Mouse (Mus musculus) heart, embryonic 16.5 days (tissue): ENCODE results near the gene Twist1. TPM values are rescaled to one million over a fixed set of nuclear protein-coding genes. Genes with fewer than 3 reads are reported as not detected.

Experiments
- ATAC-seq: fragments of 200-750 bp; cut with Nextera tagmentation; replicated peaks from 2 replicates; pipeline ENCODE4 v1.8.0; 2017; ENCODE audit warnings: moderate number of reproducible peaks; ENCODE audit not compliant: insufficient read depth, low FRiP score; ENCODE audit errors: extremely low read depth
- H3K27ac ChIP-seq: fragments of 300-500 bp; sonication (generic); 2 replicates; pipeline ENCODE4 v1.5.1; 2014; ENCODE audit warnings: mild to moderate bottlenecking, low read length, control low read depth, moderate library complexity
- H3K27me3 ChIP-seq: fragments of 300-500 bp; sonication (generic); 2 replicates; pipeline ENCODE4 v1.6.1; 2014; ENCODE audit warnings: low read length, mixed read lengths; ENCODE audit not compliant: control insufficient read depth, insufficient read depth
- H3K36me3 ChIP-seq: fragments of 300-500 bp; sonication (generic); 2 replicates; pipeline ENCODE4 v1.6.1; 2014; ENCODE audit not compliant: control insufficient read depth, insufficient read depth
- H3K4me1 ChIP-seq: fragments of 300-500 bp; sonication (generic); 2 replicates; pipeline ENCODE4 v1.6.1; 2014; ENCODE audit warnings: low read length, mixed read lengths; ENCODE audit not compliant: control insufficient read depth, insufficient read depth
- H3K4me2 ChIP-seq: fragments of 300-500 bp; sonication (generic); 2 replicates; pipeline ENCODE4 v1.6.1; 2014; ENCODE audit warnings: low read depth, mild to moderate bottlenecking, control low read depth, low read length
- H3K4me3 ChIP-seq: fragments of 300-500 bp; sonication (generic); 2 replicates; pipeline ENCODE4 v1.5.1; 2014; ENCODE audit warnings: mild to moderate bottlenecking, control low read depth, low read length
- H3K9ac ChIP-seq: fragments of 300-500 bp; sonication (generic); 2 replicates; pipeline ENCODE4 v1.6.1; 2014; ENCODE audit warnings: low read length, control low read depth
- H3K9me3 ChIP-seq: fragments of 300-500 bp; sonication (generic); replicated peaks from 2 replicates; pipeline ENCODE4 v1.6.1; 2016; ENCODE audit warnings: low read length; ENCODE audit not compliant: control insufficient read depth
- WGBS: fragments of 180-500 bp; shearing (Covaris S2); extraction: QIAGEN DNeasy Blood & Tissue Kit; methylation state at CpG from one replicate; pipeline ENCODE4 v1.1.7; 2014; 5-methylcytosine and 5-hydroxymethylcytosine counted together
- polyA plus RNA-seq: library from polyadenylated mRNA; unstranded; fragments of >200 nt; fragmentation: Nextera tagmentation; extraction: Ambion mirVana; gene quantifications from 2 replicates; pipeline ENCODE4 v1.2.1, GENCODE M21; 2015

The Twist1 gene
- polyA plus RNA-seq, 1 experiment from 2014 or later, result 1.4 TPM

DNA sequence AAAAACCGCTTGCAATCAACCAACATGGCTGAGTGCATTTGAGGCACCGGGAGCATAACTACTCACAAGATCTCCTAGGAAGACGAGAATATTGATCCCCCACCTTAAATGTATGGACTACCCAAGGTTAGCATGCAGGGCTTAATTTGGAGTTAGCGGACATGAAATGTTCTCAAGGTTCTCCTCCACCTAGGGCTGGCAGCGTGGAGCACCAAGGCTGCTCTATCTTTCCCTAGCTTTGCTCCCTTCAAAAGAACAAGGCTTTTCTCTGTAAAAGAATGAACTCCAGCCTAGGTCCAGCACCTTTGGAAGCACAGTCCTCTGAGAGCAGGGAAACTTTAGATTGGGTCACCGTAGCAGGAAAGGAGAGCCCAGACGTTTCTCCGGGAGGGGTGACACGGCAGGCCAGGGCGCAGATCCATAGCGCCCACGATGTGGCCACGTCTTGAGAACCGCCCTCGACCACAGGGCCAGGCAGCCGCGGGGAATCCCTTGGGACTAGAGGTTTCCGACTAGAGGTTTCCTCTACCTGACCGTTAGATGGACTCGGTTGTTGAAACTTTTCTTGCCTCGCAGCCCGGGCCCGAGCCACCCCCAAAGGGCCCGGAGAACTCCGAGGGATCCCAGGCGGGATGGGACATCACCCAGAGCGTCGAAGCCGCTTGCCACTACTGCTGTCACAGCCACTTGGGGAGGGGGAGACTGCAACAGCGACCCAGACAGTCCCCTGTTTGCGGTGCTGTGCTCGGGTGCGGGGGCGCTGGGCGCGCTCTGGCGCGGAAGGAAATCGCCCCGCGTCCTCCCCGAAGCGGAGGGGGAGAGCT, 683 bp upstream of the Twist1 start:
- Histone ChIP-seq H3K9ac (peak overlapping the region; percentile 53), H3K9me3 (no peaks in the 10 kb centered on the region), H3K27ac (peak overlapping the region; percentile 54), H3K4me1 (peaks cover 15% of the 10 kb centered on the region; the same call in 1 of the 2 replicates), H3K36me3 (no peaks in the 10 kb centered on the region), H3K4me3 (peak overlapping the region; percentile 74), H3K4me2 (peak overlapping the region; percentile 85), H3K27me3 (peaks cover 67% of the 10 kb centered on the region)
- ATAC-seq, result no peak; the same call in 1 of the 2 replicates
- 1% methylated on average over 40 of the region's 43 CpGs for WGBS

DNA sequence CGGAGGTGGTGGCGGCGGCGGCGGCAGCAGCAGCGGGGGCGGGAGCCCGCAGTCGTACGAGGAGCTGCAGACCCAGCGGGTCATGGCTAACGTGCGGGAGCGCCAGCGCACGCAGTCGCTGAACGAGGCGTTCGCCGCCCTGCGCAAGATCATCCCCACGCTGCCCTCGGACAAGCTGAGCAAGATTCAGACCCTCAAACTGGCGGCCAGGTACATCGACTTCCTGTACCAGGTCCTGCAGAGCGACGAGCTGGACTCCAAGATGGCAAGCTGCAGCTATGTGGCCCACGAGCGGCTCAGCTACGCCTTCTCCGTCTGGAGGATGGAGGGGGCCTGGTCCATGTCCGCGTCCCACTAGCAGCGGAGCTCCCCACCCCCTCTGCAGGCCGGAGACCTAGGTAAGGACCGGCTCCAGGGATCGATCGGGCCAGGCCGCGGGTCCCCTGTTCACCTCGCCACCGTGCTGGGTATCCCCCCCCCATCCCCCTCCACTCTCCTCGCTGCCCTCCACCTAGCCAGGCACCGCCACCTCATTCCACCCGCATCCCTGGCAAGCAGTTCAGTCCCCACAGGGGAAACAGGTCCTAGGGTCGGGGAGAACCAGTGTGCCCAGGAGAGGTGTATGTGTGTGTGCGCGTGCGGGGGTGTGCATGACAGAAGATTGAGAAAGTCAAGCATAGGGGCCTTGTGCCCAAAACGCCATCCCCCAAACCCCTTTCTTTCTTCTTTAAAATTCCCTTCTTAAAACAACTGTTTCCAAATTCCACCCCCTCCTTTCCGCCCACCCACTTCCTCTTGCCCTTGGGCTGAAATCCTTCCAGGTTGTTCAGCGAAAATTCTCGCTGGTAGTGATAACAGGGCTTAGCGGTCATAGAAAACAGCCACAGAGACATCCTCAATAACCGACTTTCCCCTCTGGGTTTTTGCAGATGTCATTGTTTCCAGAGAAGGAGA, 1.0 kb downstream of the Twist1 start:
- Histone ChIP-seq H3K36me3 (no peaks in the 10 kb centered on the region), H3K27ac (peak overlapping the region; percentile 83), H3K4me3 (peak overlapping the region; percentile 74), H3K4me1 (peaks cover 15% of the 10 kb centered on the region; the same call in 1 of the 2 replicates), H3K9ac (peak overlapping the region; percentile 75), H3K4me2 (peak overlapping the region; percentile 85), H3K9me3 (no peaks in the 10 kb centered on the region), H3K27me3 (peaks cover 77% of the 10 kb centered on the region)
- WGBS, result under 1% methylated on average over 54 of the region's 56 CpGs
- peak; percentile 16; the same call in 1 of the 2 replicates for ATAC-seq

DNA sequence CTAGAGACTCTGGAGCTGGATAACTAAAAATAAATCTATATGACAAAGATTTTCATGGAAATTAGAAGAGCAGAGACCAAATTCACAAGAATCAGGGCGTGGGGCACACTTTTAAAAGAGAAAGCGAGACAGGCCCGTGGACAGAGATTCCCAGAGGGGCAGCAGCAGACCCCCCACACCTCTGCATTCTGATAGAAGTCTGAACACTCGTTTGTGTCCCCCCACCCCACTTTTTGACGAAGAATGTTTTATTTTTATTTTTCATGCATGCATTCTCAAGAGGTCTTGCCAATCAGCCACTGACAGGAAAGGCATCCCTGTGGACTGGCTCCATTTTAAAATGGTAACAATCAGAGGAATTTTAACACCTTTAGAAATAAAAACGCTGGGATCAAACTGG, 1.7 kb downstream of the Twist1 start:
- no peaks in the 10 kb centered on the region for H3K9me3 ChIP-seq
- ATAC-seq, result no peak
- WGBS, result 13% methylated on average over 6 of the region's 6 CpGs
- H3K9ac ChIP-seq, result peak overlapping the region; percentile 75
- H3K27me3 ChIP-seq, result peaks cover 79% of the 10 kb centered on the region
- H3K36me3 ChIP-seq, result no peaks in the 10 kb centered on the region
- H3K27ac ChIP-seq, result peak overlapping the region; percentile 18
- H3K4me2 ChIP-seq, result peak overlapping the region; percentile 85
- H3K4me3 ChIP-seq, result peak overlapping the region; percentile 74
- H3K4me1 ChIP-seq, result peaks cover 15% of the 10 kb centered on the region; the same call in 1 of the 2 replicates

DNA sequence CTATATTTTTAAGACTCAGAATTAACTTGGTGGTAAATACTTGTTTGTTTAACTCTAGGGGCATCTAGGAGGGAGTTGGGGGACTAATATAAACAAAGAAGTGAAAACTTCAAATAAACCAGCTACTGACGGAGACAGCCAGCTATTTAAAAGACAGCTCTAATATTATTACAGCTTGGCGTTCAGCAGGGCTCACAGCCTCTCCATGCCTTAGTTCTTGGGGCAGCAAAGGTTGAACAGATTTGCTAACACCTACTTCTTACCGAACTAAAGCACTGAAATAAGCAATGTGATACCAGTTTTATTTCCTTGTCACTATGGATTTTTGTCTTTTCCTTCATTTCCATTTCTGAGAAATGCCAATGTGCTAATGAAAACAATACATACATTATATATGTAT, 2.4 kb downstream of the Twist1 start:
- no peaks in the 10 kb centered on the region for H3K36me3 ChIP-seq
- H3K27me3 ChIP-seq, result peaks cover 80% of the 10 kb centered on the region
- peaks cover 15% of the 10 kb centered on the region; the same call in 1 of the 2 replicates for H3K4me1 ChIP-seq
- no peak overlapping the region for H3K9ac ChIP-seq
- H3K27ac ChIP-seq, result no peak overlapping the region
- H3K4me3 ChIP-seq, result peak overlapping the region; percentile 27; the same call in 1 of the 2 replicates
- ATAC-seq, result no peak
- no peak overlapping the region; the same call in 1 of the 2 replicates for H3K4me2 ChIP-seq
- WGBS, result 25% methylated on average over 3 of the region's 3 CpGs
- no peaks in the 10 kb centered on the region for H3K9me3 ChIP-seq

DNA sequence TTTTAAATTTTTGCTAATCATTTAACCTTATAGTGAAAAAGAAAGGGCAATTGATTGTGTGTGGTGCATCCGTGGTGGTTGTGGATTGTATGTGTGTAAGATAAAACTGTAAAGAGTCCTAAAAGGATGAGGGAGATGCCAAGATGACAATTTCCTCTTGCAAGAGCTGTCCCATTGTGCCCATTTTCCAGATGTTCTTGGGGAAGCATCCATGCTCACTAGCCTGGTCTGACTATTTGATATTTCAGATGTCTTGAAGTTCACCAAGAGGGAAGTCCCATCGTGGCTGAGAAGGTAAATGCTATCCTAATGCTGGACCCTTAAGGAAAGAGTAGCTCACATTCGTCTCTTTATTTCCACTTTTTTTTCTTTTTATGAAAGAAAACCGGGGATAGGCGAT, 3.5 kb downstream of the Twist1 start:
- Histone ChIP-seq H3K9ac (no peak overlapping the region), H3K4me3 (no peak overlapping the region), H3K36me3 (no peaks in the 10 kb centered on the region), H3K4me2 (no peak overlapping the region), H3K9me3 (no peaks in the 10 kb centered on the region), H3K27me3 (peaks cover 82% of the 10 kb centered on the region), H3K27ac (no peak overlapping the region), H3K4me1 (peaks cover 13% of the 10 kb centered on the region; the same call in 1 of the 2 replicates)
- WGBS, result 46% methylated on average over 5 of the region's 5 CpGs
- no peak for ATAC-seq

DNA sequence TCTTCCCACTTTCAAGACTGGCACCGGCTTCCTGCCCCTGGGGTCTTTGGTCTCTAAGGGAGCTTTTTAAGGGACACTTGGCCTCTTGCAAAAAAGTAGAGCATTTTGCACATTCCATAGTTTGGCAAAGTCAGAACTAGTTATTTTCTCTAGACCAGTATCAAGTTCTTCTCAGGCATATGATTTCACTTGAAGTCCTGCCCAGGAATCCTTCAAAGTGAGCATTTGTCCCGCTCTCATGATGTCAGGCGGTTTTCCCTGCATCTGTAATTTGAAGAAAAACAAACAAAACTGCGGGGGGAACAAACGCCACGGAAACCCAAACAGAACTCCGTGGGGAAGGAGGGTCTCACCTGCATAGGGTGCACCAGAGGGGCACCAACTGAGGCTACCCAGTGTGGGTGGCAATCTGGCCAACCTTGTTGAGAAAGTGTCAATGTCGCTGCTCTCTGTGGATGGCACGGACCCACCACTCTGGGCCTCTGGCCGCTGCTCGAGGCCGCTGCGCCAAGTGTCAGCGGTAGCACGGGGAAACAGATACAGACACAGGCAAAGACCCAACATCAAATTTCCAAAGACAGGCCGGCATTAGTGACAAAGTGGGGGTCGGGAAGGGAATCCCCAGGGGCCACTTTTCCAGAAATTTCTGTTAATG, 4.8 kb downstream of the Twist1 start:
- WGBS, result 31% methylated on average over 17 of the region's 17 CpGs
- H3K9me3 ChIP-seq, result no peaks in the 10 kb centered on the region
- H3K9ac ChIP-seq, result no peak overlapping the region
- no peak overlapping the region for H3K4me3 ChIP-seq
- H3K27ac ChIP-seq, result no peak overlapping the region
- H3K27me3 ChIP-seq, result peaks cover 78% of the 10 kb centered on the region
- ATAC-seq, result no peak
- H3K4me2 ChIP-seq, result peak overlapping the region; percentile 18; the same call in 1 of the 2 replicates
- H3K4me1 ChIP-seq, result peaks cover 12% of the 10 kb centered on the region; the same call in 1 of the 2 replicates
- H3K36me3 ChIP-seq, result no peaks in the 10 kb centered on the region

DNA sequence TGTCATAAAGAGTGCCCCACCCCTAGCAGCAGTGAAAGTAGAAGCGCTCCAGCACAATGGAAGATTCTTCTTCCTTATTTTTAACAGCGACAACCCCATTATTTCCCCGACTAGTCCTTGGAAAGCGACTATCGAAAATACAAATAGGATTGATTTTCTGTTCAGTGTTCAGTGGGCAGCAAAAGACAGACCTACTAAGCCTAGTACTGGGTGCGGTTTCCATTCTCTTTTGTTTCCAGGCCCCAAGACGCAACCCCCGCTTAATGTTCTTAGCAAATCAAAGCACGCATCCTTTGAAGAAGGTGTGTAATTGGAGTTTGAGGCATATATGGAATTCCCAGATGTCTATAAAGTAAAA, 5.3 kb downstream of the Twist1 start:
- Histone ChIP-seq H3K9ac (no peak overlapping the region), H3K4me1 (peaks cover 9% of the 10 kb centered on the region; the same call in 1 of the 2 replicates), H3K9me3 (no peaks in the 10 kb centered on the region), H3K27ac (no peak overlapping the region), H3K4me3 (no peak overlapping the region), H3K27me3 (peaks cover 74% of the 10 kb centered on the region), H3K36me3 (no peaks in the 10 kb centered on the region), H3K4me2 (no peak overlapping the region)
- 43% methylated on average over 9 of the region's 9 CpGs for WGBS
- ATAC-seq, result no peak

DNA sequence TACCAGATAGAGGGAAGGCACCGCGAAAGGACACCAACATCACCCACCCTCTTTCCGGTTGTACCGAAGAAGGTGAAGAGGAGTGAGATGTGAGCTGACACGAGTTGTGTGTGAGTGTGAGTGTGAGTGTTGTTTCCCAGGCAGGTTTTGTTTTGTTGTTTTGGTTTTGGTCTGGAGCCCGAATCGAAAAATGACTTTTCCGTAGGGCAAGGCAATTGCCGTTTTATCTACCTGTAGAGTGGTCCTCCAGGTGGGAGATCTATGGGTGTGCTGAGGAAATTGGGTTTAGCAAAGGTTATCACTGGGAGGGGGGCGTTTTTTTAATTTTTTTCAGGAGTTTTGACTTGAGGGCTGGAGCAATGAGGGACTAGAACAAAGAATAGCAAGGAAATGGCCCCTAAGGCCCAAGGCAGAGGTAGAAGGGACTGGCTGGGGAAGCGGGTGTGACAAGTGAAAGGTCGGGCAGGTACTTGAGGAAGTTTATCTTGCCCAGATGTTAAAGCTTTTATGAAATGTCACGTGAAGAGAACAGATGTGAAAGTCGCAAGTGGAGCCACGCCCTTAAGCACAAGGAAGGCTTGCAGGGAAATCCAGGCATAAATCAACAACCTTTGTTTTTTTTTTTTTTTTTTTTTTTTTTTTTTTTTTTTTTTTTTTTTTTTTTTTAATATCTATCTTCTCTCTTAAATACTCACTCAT, 6.3 kb downstream of the Twist1 start:
- H3K4me1 ChIP-seq, result peaks cover 4% of the 10 kb centered on the region; the same call in 1 of the 2 replicates
- no peak overlapping the region for H3K9ac ChIP-seq
- no peak overlapping the region for H3K4me3 ChIP-seq
- peaks cover 70% of the 10 kb centered on the region for H3K27me3 ChIP-seq
- no peak for ATAC-seq
- H3K36me3 ChIP-seq, result no peaks in the 10 kb centered on the region
- no peak overlapping the region for H3K27ac ChIP-seq
- no peaks in the 10 kb centered on the region for H3K9me3 ChIP-seq
- no peak overlapping the region for H3K4me2 ChIP-seq
- WGBS, result 19% methylated on average over 15 of the region's 15 CpGs
